Mouse (Mus musculus) brain, embryonic 14.5 days (tissue): ENCODE data around the gene 2700049A03Rik.

Experiments
- CTCF ChIP-seq: fragments of 200-500 bp; IDR thresholded peaks from 2 replicates; pipeline ENCODE4 v1.5.1; 2012; ENCODE audit warnings: inconsistent platforms, mild to moderate bottlenecking, moderate library complexity, borderline replicate concordance; ENCODE audit not compliant: insufficient read depth, insufficient read length; ENCODE audit errors: extremely low read depth
- POLR2A ChIP-seq: fragments of 200-500 bp; IDR thresholded peaks from 2 replicates; pipeline ENCODE4 v1.6.1; 2012; ENCODE audit warnings: mild to moderate bottlenecking, inconsistent platforms, borderline replicate concordance; ENCODE audit not compliant: poor library complexity, insufficient read depth, insufficient read length, severe bottlenecking; ENCODE audit errors: extremely low read depth

DNA sequence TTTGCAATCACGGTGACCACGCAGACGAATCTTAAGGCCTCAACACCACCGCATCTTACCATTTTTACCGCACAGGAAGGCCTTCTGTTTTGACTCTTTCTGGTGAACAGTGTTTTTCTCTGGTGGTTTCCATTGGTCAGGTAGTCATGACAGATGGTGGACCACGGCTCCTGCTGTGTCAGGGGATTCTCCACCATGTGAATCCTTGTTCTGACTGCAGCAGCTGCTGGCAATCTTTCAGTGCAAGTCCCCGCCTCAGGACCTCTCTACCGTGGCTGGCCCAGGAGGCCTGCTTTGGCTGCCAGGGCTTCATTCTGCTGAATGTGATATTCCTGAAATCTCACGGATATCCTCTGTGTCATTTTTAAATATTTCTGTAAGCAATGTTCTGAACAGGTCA lies 13.4 kb upstream of the 2700049A03Rik start:
- no peak for TF ChIP-seq CTCF
- no peak for TF ChIP-seq POLR2A
